Mouse (Mus musculus) mesoderm, embryonic 11.5 days (tissue): ENCODE data around the gene C130032M10Rik.
"Not testable (repeated sequence)": the region's sequence is repeated elsewhere in the genome, so short reads cannot be mapped to it uniquely, and the experiment has no call there.

Source experiments
- DNase-seq: peaks from one replicate; pipeline ENCODE4 v3.0.0-alpha.2; 2012; ENCODE audit warnings: low read depth, low spot score

Gene C130032M10Rik

GRCm38 (mm10) chr9:114518812-114519477 is 3.4 kb downstream of the C130032M10Rik start:
- no peak for DNase-seq

DNA sequence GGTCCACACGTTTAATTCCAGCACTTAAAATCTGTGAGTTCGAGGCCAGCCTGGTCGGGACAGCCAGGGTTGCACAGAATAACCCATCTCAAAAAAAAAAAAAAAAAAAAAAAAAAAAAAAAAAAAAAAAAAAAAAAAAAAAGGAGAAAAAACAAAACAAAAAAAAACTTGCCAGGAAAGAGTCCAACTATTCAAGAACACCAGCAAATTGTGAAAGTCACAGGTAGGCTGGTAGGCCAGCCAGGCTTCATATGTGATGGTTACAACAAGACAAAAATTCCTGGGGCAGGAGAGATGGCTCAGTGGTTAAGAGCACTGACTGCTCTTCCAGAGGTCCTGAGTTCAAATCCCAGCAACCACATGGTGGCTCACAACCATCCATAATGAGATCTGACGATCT is 5.0 kb downstream of the C130032M10Rik start:
- DNase-seq = not testable (repeated sequence)

DNA sequence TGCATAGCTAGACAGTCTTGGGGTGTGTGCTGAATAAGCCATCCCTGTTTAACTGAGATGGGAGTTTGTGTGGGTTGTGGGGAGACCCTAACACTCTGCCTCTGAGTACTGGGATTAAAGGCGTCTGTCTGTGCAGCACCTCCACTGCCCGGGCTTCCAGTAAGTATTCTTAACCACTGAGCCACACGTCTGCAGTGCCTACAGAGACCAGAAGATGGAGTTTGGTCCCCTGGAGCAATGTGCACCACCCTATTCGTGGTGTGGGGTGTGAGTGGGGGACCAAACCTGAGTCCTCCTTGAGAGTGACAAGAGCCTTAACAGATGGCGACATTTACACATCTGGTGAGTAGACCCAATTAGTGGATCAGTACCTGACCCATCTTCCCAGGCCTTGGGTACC is 6.5 kb downstream of the C130032M10Rik start:
- no peak for DNase-seq

DNA sequence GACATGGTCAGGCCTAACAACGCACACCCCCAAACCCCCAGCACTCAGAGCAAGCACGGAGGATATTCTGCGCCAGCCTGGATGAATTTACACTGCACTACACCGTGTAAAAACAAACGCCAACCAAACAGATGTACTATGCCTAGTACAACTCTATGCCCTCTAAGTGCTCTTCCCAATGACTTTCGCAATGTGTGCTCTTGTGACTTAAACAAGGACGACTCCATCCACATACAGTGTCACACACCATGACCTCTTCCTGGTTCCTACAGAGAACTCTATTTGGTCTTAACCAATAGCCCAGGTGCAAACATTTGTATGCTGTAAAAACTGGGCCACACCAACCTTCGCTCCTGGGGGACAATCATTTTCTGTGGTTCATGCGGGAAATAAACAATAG is 7.0 kb downstream of the C130032M10Rik start:
- DNase-seq = no peak

DNA sequence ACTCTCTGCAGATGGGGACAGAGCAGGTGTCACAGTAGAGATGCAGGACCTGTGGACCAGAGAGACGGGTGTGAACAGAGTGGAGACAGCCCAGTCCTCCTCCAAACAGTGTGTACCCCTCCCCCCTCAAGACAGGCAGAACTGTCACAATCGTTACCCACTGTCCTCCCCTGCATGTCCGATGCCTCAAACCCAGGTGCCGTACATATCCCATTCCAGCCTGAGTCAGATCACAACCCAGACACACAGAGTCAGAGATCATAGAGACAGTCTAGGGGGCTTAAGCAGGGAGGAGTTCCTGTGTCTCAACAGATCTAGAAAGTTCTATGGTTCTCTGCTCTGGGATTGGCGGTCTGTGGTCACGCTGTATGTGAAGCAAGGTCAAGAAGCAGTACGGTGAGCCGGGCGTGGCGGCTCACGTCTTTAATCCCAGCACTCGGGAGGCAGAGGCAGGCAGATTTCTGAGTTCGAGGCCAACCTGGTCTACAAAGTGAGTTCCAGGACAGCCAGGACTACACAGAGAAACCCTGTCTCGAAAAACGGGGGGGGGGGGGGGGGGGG is 9.7 kb downstream of the C130032M10Rik start:
- DNase-seq = no peak

DNA sequence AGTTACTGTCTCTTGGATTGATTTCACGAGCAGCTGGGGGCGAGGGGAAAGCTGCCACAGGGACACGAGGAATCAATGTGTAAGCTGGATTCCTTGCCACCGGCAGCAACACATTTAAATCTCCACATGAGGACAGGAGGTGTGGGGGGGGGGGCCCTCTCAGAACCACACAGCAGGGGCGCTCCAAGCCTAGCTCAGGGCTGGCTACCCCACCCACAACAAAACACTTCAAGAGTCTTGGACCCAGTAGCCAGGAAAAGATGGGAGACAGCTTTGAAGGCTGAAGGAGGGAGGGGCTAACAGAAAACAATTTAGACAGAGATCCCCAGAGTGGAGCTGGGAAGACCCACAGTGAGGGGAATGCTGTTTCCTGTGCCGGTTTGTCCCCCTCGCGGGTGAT is 10.4 kb downstream of the C130032M10Rik start:
- DNase-seq = no peak

GRCm38 (mm10) chr9:114526581-114526980 is 11.1 kb downstream of the C130032M10Rik start:
- DNase-seq = no peak

- DNase-seq = peak; percentile 85
These were observed 11.6 kb downstream of the C130032M10Rik start for GRCm38 (mm10) chr9:114527085-114527484.

DNA sequence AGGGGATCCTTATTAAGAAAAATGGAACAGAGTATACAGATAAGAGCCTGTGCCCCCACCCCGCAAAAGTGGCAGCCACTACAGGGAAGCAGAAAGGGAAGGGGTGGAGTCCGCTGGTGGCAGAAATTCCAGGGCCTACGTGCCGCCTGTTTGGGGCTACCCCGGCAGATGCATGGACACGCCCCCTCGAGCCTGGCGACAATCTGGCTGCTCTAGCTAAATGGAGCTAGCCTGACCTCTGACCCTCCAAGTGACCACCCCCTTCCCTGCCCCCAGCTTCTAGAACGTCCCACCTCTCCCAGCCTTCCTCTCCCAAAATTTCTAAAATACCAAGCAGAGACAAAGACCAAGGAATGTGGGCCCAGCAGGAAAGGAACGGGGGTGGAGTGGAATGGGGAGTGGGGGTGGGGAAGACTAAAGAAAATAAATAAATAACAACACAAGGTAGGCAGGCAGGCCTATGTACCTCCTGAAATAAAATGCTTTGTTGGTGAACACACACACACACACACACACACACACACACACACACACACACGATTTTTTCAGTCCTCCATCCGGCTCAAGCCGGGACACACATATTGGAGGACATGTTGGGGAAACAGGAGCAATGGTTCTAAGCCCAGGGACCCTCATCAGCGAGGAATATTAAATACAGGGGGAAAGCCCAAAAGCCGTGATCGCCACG is 12.6 kb downstream of the C130032M10Rik start:
- DNase-seq = peak; percentile 86

- no peak for DNase-seq
These were observed 13.2 kb downstream of the C130032M10Rik start for GRCm38 (mm10) chr9:114528680-114529048.

DNA sequence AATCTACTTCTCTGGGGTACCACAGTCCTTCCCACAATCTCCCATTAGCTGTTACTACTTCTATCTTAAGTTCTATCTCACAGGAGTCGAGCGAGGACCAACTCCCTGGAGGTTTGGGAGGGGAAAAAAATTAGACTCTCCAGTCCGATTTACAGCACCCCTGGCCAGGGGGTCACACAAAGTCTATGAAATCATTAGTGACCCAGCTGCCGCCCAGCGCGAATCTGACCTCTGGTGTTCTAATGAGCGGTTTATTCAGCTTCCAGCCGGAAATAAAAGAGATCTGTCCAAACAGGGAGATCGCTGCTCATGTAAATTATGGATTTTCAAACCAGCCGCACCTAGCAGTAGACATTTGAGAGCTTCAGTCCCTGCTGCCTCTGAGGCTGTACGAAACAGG is 15.8 kb downstream of the C130032M10Rik start:
- DNase-seq = no peak

DNA sequence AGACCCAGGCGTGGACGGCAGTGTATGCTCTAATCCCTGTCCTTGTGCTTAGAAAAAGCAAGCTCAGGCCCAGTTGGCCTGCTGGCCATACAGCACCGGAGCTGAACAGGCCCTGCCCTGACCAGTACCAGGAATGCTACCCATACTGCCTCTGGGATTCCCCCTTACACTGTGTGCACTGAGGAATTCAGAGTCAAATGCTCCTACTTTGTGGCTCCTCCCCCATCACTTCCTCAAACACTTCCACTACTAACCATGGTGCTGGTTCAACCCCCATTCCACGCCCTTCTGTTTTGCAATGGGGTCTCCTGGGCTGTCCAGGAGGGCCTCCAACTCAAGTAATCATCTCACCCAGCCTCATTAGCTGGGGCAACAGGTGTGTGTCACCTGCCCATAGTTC is 18.4 kb downstream of the C130032M10Rik start:
- no peak for DNase-seq

DNA sequence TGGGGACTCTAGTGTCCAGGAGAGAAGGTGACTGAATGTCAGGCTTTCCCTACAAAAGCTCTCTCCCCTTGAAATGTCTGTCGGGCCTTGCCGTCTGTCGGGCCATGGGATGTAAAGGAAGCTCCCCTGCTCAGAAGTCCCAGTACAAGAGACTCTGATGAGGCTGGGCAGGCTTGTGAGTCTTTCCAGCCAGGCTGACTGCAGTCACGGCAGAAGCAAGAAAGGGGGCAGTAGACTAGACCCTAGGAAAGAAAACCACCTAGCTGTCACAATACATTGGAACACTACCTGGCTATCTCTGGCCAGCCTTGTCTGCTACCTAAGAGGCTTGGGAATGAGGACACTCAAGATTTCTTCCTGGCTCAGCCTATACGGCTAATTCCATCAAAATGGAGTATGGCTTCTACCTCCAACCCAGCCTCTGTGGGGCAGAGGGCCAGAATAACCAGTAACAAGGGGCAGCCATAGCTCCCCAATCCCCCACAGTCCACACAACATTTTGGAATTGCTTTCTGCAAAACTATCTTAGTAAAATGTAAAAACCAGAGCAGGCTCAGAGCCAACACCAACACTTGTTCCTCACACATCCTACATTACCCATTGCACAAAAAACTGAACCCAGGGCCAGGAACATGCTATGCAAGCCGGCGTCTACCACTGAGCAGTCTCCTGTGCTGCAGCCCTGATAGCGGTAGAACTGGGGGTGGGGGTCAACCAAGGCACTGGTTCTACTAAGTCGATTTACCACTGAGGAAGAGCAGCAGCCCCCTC is 19.4 kb downstream of the C130032M10Rik start:
- no peak for DNase-seq

- DNase-seq = peak; percentile 70
These were observed 21.1 kb downstream of the C130032M10Rik start for GRCm38 (mm10) chr9:114536628-114537027.

- no peak for DNase-seq
These were observed 23.6 kb downstream of the C130032M10Rik start for GRCm38 (mm10) chr9:114538996-114539563.

DNA sequence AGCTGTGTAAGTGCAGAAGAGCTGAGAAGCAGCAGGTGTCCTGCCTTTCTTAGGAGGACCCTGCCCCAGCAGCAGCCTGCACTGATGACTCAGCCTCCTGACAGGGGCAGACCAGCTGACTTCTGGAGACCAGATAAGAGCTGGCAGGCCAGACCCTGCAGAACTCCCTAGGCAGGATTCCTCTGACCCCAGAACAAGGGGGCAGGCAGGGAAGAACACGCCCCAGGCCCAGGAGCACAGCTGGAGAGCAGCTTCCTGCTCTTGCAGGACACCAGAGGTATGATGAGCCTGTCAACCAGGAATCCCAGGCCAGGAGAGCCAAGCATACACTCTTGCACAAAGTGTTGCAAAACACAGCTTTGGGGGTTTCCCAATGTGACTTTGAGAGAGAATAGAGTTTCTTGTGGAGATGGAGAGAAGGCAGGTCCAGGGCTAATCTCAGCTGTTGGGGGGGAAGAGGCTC is 25.8 kb downstream of the C130032M10Rik start:
- no peak for DNase-seq

- DNase-seq = no peak
These were observed 28.6 kb downstream of the C130032M10Rik start for GRCm38 (mm10) chr9:114543882-114544753.

- DNase-seq = no peak
These were observed 29.4 kb downstream of the C130032M10Rik start for GRCm38 (mm10) chr9:114544754-114545393.

DNA sequence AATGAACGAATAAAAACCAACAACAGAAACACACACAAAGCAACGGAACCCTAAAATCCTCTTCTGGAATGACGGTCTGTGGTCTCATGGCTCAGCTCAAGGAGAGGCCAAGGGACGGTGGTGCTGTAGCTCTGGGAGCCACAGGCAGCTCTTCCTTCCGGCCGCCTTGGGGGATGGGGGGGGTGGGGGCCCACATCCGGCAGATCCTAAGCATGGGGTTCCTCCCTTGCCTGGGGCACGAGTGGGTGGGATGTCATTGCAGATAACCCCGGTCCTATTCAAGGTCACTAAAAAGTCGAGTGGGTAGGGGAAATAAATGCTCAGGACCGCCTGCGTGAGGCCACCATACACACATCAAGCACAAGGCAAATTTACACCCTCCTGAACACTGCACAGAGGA is 31.3 kb downstream of the C130032M10Rik start:
- DNase-seq = no peak

GRCm38 (mm10) chr9:114547643-114548077 is 32.2 kb downstream of the C130032M10Rik start:
- DNase-seq = no peak
